Mouse (Mus musculus) embryonic facial prominence, embryonic 12.5 days (tissue): Measurements from ENCODE around the gene Apbb2. TPM values are rescaled to one million over a fixed set of nuclear protein-coding genes. Genes with fewer than 3 reads are reported as not detected.

Experiments used
- ATAC-seq: fragments of 200-750 bp; cut with Nextera tagmentation; 2 replicates; pipeline ENCODE4 v1.8.0; 2017; ENCODE audit not compliant: insufficient number of reproducible peaks, insufficient read depth, low FRiP score, low TSS enrichment
- H3K27ac ChIP-seq: fragments of 300-500 bp; sonication (generic); 2 replicates; pipeline ENCODE4 v1.5.1; 2016; ENCODE audit warnings: mild to moderate bottlenecking
- H3K27me3 ChIP-seq: fragments of 300-500 bp; sonication (generic); 2 replicates; pipeline ENCODE4 v1.6.1; 2016; ENCODE audit warnings: mild to moderate bottlenecking, moderate library complexity
- H3K36me3 ChIP-seq: fragments of 300-500 bp; sonication (generic); 2 replicates; pipeline ENCODE4 v1.6.1; 2016; ENCODE audit warnings: mild to moderate bottlenecking
- H3K4me1 ChIP-seq: fragments of 300-500 bp; sonication (generic); 2 replicates; pipeline ENCODE4 v1.6.1; 2016
- H3K4me2 ChIP-seq: fragments of 300-500 bp; sonication (generic); replicated peaks from 2 replicates; pipeline ENCODE4 v1.6.1; 2016; ENCODE audit warnings: mild to moderate bottlenecking, moderate library complexity
- H3K4me3 ChIP-seq: fragments of 300-500 bp; sonication (generic); 2 replicates; pipeline ENCODE4 v1.5.1; 2016; ENCODE audit warnings: mild to moderate bottlenecking
- H3K9ac ChIP-seq: fragments of 300-500 bp; sonication (generic); 2 replicates; pipeline ENCODE4 v1.6.1; 2016; ENCODE audit warnings: mild to moderate bottlenecking, moderate library complexity
- H3K9me3 ChIP-seq: fragments of 300-500 bp; sonication (generic); 2 replicates; pipeline ENCODE4 v1.6.1; 2016; ENCODE audit warnings: mild to moderate bottlenecking, moderate library complexity
- WGBS: fragments of 180-500 bp; shearing (Covaris S2); methylation state at CpG from one replicate; pipeline ENCODE4 v1.1.7; 2016; 5-methylcytosine and 5-hydroxymethylcytosine counted together
- polyA plus RNA-seq: library from polyadenylated mRNA; unstranded; fragments of >200 nt; fragmentation: Nextera tagmentation; extraction: Ambion mirVana; gene quantifications from 2 replicates; pipeline ENCODE4 v1.2.1, GENCODE M21; 2016

Gene Apbb2
- polyA plus RNA-seq, 1 experiment from 2014 or later = 53.2 TPM

DNA sequence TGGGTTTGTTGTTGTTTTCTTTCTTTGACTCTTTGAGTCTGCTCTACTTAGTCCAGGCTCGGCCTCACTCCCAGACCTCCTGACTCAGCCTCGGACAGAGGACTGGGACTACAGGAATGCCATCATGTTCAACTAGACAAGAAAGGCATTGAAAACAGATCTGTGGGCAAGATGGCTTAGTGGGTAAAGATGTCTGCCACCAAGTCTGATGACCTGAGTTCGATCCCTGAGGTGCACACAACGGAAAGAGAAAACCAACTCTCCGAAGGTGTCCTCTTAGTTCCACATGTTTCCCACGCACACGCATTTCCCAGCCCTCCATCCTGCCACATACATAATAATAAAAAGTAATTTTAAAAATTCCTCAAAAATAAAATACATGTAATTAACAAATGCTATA lies 106.1 kb downstream of the Apbb2 start:
- no peak overlapping the region for H3K4me3 ChIP-seq
- H3K9ac ChIP-seq = no peak overlapping the region
- no peaks in the 10 kb centered on the region for H3K9me3 ChIP-seq
- no peak for ATAC-seq
- no peak overlapping the region for H3K27ac ChIP-seq
- H3K27me3 ChIP-seq = no peaks in the 10 kb centered on the region
- H3K4me1 ChIP-seq = 0 out of 2 replicates have a peak, but pooled peaks cover 7% of the 10 kb centered on the region
- WGBS = 93% methylated on average over 7 of the region's 7 CpGs
- H3K4me2 ChIP-seq = no peak overlapping the region
- H3K36me3 ChIP-seq = no peaks in the 10 kb centered on the region

DNA sequence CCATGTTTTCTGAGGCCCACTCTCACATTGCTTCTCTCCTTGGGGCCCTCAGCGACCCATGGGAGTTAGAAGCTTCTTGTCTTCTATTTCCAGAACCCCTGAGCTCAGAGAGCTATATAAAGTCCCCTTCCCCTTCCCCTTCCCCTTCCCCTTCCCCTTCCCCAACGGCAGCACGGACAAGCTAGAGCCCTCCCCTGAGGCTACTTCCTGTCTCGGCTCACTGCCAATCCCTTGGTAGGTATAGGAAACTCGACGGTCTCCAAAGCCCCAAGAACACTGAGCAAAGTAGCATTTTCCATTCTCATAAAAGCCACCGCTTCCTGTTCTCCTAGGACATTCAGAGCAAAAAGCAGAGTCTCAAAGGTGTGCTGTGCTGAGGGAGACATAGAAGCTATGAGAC lies 107.9 kb downstream of the Apbb2 start:
- 77% methylated on average over 5 of the region's 7 CpGs for WGBS
- no peaks in the 10 kb centered on the region for H3K27me3 ChIP-seq
- 0 out of 2 replicates have a peak, but pooled peaks cover 7% of the 10 kb centered on the region for H3K4me1 ChIP-seq
- no peaks in the 10 kb centered on the region for H3K9me3 ChIP-seq
- H3K4me2 ChIP-seq = no peak overlapping the region
- H3K27ac ChIP-seq = no peak overlapping the region
- no peak overlapping the region for H3K4me3 ChIP-seq
- H3K36me3 ChIP-seq = no peaks in the 10 kb centered on the region
- no peak for ATAC-seq
- no peak overlapping the region for H3K9ac ChIP-seq

DNA sequence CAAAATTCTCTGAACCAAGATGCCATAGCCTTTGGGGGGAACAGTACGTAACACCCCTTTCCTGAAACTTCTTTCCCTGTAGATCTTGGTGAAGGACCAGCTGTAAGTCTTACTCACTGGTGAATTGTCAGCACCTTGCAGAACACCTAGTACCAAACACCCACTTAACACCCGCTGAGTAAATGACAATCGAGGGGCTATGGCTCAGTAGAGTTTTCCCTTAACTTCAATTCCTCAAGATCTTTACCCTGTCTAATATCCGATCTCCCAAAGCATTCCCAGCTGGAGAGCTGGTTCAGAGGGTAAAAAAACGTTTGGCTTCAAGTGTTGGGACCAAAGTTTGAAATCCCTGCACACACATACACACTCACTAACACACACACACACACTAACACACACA lies 109.4 kb downstream of the Apbb2 start:
- Histone ChIP-seq H3K36me3 (no peaks in the 10 kb centered on the region), H3K4me3 (no peak overlapping the region), H3K9me3 (no peaks in the 10 kb centered on the region), H3K27ac (no peak overlapping the region), H3K4me1 (peaks cover 16% of the 10 kb centered on the region), H3K27me3 (no peaks in the 10 kb centered on the region), H3K9ac (no peak overlapping the region), H3K4me2 (no peak overlapping the region)
- 78% methylated on average over 5 of the region's 5 CpGs for WGBS
- no peak for ATAC-seq

DNA sequence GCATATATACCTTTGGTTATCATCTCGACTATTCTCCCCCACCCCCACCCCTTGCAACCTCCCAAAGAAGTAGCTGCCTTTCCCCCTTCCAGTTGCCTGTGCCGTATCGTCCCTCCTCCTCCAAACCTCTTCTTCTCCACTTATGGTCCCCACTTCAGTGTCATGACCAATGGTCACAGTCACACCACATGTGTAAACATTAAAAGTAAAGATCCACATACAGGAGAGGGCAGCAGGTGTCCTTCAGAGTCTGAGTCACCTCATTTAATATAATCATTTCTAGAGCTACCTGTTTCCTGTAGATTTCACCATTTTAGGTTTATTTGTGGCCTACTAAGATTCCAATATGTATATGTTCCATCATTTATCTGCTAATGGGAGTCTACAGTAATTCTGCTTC lies 113.0 kb downstream of the Apbb2 start:
- Histone ChIP-seq H3K36me3 (no peaks in the 10 kb centered on the region), H3K4me3 (no peak overlapping the region), H3K27ac (no peak overlapping the region), H3K27me3 (no peaks in the 10 kb centered on the region), H3K4me1 (peaks cover 23% of the 10 kb centered on the region), H3K9ac (no peak overlapping the region), H3K9me3 (no peaks in the 10 kb centered on the region), H3K4me2 (no peak overlapping the region)
- ATAC-seq = no peak
- WGBS = 85% methylated on average over 3 of the region's 3 CpGs

DNA sequence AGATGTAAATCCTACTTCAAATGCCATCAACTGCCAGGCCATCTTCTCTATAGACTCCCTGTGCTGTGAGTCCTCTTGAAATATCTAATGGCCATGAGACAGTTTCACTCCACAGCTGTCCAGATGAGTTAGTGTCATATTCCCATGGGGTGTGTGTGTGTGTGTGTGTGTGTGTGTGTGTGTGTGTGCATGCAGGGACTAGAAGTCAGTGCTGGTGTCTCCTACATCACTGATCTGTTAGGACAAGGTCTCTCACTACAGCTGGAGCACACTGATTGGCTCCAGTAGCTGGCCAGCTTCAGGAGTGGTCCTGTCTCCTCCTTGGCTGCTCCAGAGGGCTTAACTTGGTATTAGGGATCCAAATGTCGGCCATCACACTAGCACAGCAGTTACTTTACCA lies 113.5 kb downstream of the Apbb2 start:
- Histone ChIP-seq H3K36me3 (no peaks in the 10 kb centered on the region), H3K27me3 (no peaks in the 10 kb centered on the region), H3K9me3 (no peaks in the 10 kb centered on the region), H3K4me2 (no peak overlapping the region), H3K4me1 (peaks cover 21% of the 10 kb centered on the region), H3K27ac (no peak overlapping the region), H3K9ac (no peak overlapping the region), H3K4me3 (no peak overlapping the region)
- 89% methylated on average over 1 of the region's 1 CpGs for WGBS
- ATAC-seq = peak; percentile 28; the same call in 1 of the 2 replicates

DNA sequence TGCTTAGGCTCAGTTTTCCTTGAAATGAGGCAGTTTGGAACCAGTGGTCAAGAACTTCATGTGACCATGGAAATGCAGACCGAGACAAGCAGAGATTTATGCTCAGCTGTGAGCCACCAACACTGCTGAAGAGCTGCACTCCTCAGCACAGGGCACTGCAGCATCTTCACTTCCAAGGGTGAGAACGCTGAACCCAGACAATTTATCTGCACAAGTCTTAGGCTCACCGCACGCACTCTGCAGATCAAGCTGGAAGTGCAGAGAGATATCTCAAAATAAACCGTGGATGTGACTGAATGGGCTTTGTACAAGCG lies 114.2 kb downstream of the Apbb2 start:
- Histone ChIP-seq H3K27ac (peak overlapping the region; percentile 38; the same call in 1 of the 2 replicates), H3K9ac (no peak overlapping the region), H3K4me2 (no peak overlapping the region), H3K36me3 (no peaks in the 10 kb centered on the region), H3K9me3 (no peaks in the 10 kb centered on the region), H3K4me3 (no peak overlapping the region), H3K27me3 (no peaks in the 10 kb centered on the region), H3K4me1 (peaks cover 16% of the 10 kb centered on the region)
- ATAC-seq = no peak
- WGBS = 73% methylated on average over 6 of the region's 6 CpGs

DNA sequence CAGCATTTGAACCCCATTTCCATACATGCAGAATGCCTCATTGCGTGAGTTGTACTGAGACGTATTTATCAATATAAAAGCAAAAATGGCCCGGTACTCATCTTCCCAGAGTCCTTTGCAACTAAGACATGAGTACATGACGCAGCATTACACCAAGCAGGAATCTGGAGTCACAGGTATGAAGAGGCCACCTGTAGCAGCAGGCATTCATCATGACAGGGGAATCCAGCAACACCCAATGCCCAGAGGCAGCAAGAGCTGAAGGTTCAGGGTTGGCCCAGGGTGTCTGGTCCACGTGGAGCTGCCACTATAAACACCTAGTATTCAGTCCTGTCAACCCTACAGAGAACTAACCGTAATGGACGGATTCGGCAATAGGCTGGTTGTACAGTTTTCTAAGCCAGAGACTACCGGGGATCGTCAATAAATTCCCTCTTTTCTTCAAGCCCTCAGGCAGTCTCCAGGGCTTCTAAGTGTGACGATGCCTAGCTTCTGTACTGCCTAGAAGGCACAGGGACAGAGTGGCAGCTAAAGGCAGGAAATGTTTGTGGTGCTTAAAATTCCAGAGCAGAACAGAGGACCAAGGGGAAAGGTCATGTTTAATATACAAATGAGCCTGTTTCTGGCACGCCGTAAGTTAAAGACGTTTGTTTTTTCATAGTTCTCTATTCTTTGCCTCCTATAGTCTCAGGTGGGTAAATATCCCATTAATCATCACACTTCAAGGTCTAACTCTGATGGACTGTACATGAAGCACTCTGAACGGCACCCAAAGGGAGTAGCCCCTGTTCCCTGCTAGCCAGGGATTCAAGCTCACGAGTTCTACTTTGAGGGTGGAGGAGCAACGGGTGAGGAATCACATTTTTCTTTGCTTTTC lies 114.8 kb downstream of the Apbb2 start:
- Histone ChIP-seq H3K9ac (no peak overlapping the region), H3K4me1 (peaks cover 15% of the 10 kb centered on the region)
- 41% methylated on average over 17 of the region's 17 CpGs for WGBS

DNA sequence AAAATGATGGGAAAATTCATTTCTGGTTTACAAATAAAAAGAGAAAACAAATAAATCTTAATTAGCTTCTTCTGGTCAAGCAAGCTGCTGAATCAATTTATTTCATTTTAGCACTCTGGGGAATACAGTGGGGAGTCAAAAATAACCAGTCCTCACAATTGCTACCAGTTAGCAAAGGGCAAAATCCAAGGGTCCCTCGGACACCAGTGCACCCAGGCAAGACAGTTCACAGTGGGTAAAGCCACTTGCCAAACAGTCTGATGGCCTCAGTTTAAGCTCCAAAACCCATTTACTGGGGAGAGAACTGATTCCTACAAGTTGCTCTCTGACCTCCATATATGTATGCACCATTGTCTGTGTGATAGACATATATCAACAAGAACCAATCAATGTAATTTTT lies 115.6 kb downstream of the Apbb2 start:
- H3K9ac ChIP-seq = no peak overlapping the region
- no peaks in the 10 kb centered on the region for H3K9me3 ChIP-seq
- H3K4me1 ChIP-seq = peaks cover 19% of the 10 kb centered on the region
- no peak overlapping the region for H3K4me3 ChIP-seq
- ATAC-seq = no peak
- H3K27me3 ChIP-seq = no peaks in the 10 kb centered on the region
- H3K27ac ChIP-seq = no peak overlapping the region
- no peak overlapping the region for H3K4me2 ChIP-seq
- H3K36me3 ChIP-seq = no peaks in the 10 kb centered on the region
- WGBS = 89% methylated on average over 1 of the region's 1 CpGs

More for the DNA sequence above, 114.8 kb downstream of the Apbb2 start:
- ATAC-seq = no peak
- Histone ChIP-seq H3K36me3 (no peaks in the 10 kb centered on the region), H3K4me3 (no peak overlapping the region), H3K27ac (peak overlapping the region; percentile 38; the same call in 1 of the 2 replicates), H3K27me3 (no peaks in the 10 kb centered on the region), H3K9me3 (no peaks in the 10 kb centered on the region), H3K4me2 (no peak overlapping the region)

DNA sequence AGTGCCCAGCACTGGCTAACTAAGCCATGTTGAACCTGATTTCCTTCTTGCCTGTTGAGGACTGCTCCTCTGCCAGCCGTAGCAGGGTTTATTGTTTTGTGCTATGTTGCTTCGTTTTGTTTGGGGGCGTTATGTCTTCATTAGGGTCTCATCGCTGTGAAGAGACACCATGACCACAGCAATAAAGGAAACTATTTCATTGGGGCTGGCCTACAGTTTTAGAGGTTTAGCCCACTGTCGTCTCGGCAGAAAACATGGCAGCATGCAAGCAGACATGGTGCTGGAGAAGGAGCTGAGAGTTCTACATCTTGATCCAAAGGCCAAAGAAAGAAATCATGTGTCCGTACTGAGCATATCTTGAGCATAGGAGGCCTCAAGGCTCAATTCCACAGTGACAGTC lies 119.0 kb downstream of the Apbb2 start:
- H3K9ac ChIP-seq = no peak overlapping the region
- no peaks in the 10 kb centered on the region for H3K27me3 ChIP-seq
- no peaks in the 10 kb centered on the region for H3K36me3 ChIP-seq
- WGBS = 91% methylated on average over 7 of the region's 7 CpGs
- H3K4me3 ChIP-seq = no peak overlapping the region
- H3K9me3 ChIP-seq = no peaks in the 10 kb centered on the region
- ATAC-seq = no peak
- no peak overlapping the region for H3K4me2 ChIP-seq
- H3K4me1 ChIP-seq = peaks cover 37% of the 10 kb centered on the region
- no peak overlapping the region for H3K27ac ChIP-seq

DNA sequence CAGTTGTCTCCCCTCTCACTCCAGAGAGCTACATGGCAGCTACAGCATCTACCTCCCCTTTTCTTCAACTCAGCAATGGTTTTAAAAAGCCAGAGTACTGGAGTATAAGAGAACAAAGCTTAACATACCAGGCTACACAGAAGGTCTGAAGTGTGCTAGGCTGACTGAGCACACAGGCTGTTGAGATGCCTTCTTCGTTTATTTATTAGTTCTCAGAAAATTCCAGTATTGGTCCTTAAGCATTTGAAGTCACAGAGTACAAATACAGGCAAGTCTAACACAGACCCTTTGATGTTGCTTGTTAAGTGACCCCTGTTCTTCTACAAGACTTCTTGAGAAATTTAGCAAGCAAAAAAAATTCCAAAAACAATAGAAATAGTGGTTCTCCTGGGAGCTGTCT lies 120.4 kb downstream of the Apbb2 start:
- Histone ChIP-seq H3K4me1 (peaks cover 28% of the 10 kb centered on the region), H3K4me3 (no peak overlapping the region), H3K4me2 (no peak overlapping the region), H3K27ac (no peak overlapping the region), H3K9ac (no peak overlapping the region), H3K36me3 (no peaks in the 10 kb centered on the region), H3K9me3 (no peaks in the 10 kb centered on the region), H3K27me3 (no peaks in the 10 kb centered on the region)
- no peak for ATAC-seq
- WGBS = 63% methylated on average over 1 of the region's 1 CpGs

DNA sequence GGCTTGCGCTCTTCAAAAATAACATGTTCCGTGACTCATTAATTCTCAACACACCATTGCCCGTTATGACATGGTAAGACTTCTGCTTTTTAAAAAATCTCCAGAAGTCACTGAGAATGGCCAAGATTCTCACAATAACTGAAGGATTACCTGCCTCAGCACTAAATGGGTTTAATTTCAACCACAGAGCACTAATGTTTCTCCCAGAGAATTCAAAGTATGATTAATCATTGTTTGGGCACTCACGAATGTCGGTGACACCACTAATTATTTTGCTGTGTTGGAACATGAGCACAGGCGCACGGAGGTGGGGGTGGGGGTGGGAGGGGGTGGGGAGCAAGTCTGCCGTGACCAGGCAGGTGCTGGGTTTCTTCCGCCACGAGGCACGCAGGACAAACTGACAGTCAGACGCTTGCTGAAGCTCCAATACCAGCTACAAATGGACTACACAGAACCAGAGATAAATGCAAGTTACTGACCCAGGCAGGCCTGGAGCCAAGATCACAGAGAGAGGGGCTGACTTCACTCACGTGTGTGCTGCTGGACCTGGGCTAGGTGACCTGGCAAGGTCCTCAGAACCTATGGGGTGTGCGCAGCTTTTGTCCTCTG lies 121.0 kb downstream of the Apbb2 start:
- no peaks in the 10 kb centered on the region for H3K27me3 ChIP-seq
- ATAC-seq = no peak
- no peaks in the 10 kb centered on the region for H3K36me3 ChIP-seq
- WGBS = 34% methylated on average over 14 of the region's 14 CpGs
- H3K4me2 ChIP-seq = no peak overlapping the region
- H3K9me3 ChIP-seq = no peaks in the 10 kb centered on the region
- peaks cover 28% of the 10 kb centered on the region for H3K4me1 ChIP-seq
- H3K9ac ChIP-seq = no peak overlapping the region
- no peak overlapping the region for H3K4me3 ChIP-seq
- no peak overlapping the region for H3K27ac ChIP-seq

DNA sequence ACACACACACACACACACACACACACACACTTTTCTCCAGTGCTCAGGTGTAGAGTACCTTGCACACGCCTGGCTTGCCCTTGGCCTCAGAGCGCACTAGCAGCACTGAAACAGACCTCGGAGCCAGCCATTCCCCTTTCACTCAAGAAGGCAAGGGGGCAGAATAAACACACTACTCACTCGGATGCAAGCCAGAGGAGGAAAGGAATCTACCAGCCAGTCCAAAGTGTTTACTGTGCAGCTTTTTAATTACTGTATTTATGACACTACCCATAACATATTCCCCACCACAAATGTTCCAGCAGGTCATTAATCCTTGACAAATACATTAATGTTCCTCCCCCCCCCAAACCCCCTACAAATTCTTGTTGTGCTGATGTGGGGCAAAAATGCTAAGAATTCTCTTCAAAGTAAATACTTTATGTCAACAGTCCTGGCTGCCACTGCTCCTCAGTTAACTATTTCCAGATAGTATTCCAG lies 121.7 kb downstream of the Apbb2 start:
- Histone ChIP-seq H3K9me3 (no peaks in the 10 kb centered on the region), H3K4me1 (peaks cover 28% of the 10 kb centered on the region), H3K27me3 (no peaks in the 10 kb centered on the region), H3K36me3 (no peaks in the 10 kb centered on the region), H3K9ac (no peak overlapping the region), H3K4me3 (no peak overlapping the region), H3K4me2 (no peak overlapping the region), H3K27ac (0 out of 2 replicates have a peak overlapping the region, but pooled peaks have one; percentile 37)
- no peak for ATAC-seq
- WGBS = 44% methylated on average over 4 of the region's 4 CpGs
